Mouse (Mus musculus) natural killer cell, adult 2 months (primary cell): ENCODE measurements around the gene Krtap4-9.
"Not testable (repeated sequence)": the region's sequence is repeated elsewhere in the genome, so short reads cannot be mapped to it uniquely, and the experiment has no call there.

Experiments
- DNase-seq, 2 experiments: peaks; one replicate each; pipeline ENCODE4 v3.0.0; 2022; ENCODE audit warnings: low spot score in 2 of 2

The Krtap4-9 gene

GRCm38 (mm10) chr11:99784900-99785299 is at the start of gene Krtap4-9:
TSS of gene Krtap4-9 (plus strand) at chr11:99785200.
- DNase-seq, result not testable (repeated sequence)

GRCm38 (mm10) chr11:99743985-99744384 is 41.0 kb upstream of the Krtap4-9 start:
- no peak for DNase-seq

GRCm38 (mm10) chr11:99758877-99759276 is 26.1 kb upstream of the Krtap4-9 start:
- DNase-seq, result no peak

- DNase-seq, result no peak
Observed at GRCm38 (mm10) chr11:99768410-99768809, 16.6 kb upstream of the Krtap4-9 start.

- not testable (repeated sequence) for DNase-seq
Observed at GRCm38 (mm10) chr11:99772813-99773212, 12.2 kb upstream of the Krtap4-9 start, which contains the start of gene Gm11595. TSS of gene Gm11595 (minus strand) at chr11:99772913.

GRCm38 (mm10) chr11:99778401-99778800 is 6.6 kb upstream of the Krtap4-9 start:
- no peak for DNase-seq

- DNase-seq, result no peak
Observed at GRCm38 (mm10) chr11:99780604-99781003, 4.4 kb upstream of the Krtap4-9 start, which contains the start of gene Krtap4-8. TSS of gene Krtap4-8 (minus strand) at chr11:99780704.

GRCm38 (mm10) chr11:99793367-99793766 is 8.4 kb downstream of the Krtap4-9 start, which contains the start of gene Gm11596:
TSS of gene Gm11596 (minus strand) at chr11:99793467.
- no peak for DNase-seq

GRCm38 (mm10) chr11:99798832-99799231 is 13.8 kb downstream of the Krtap4-9 start, which contains the start of gene Gm11569:
TSS of gene Gm11569 (minus strand) at chr11:99798932.
- not testable (repeated sequence) for DNase-seq

- DNase-seq, result not testable (repeated sequence)
Observed at GRCm38 (mm10) chr11:99804346-99804745, 19.3 kb downstream of the Krtap4-9 start, which contains the start of gene Gm11554. TSS of gene Gm11554 (minus strand) at chr11:99804446.

- not testable (repeated sequence) for DNase-seq
Observed at GRCm38 (mm10) chr11:99809792-99810191, 24.8 kb downstream of the Krtap4-9 start, which contains the start of gene Krtap4-13. TSS of gene Krtap4-13 (minus strand) at chr11:99809892.

- DNase-seq, result not testable (repeated sequence)
Observed at GRCm38 (mm10) chr11:99815566-99815965, 30.6 kb downstream of the Krtap4-9 start, which contains the start of gene Gm11564. TSS of gene Gm11564 (minus strand) at chr11:99815666.
